Mouse (Mus musculus): ENCODE results near the gene Tmcc3. TPM values are rescaled to one million over a fixed set of nuclear protein-coding genes. Genes with fewer than 3 reads are reported as not detected.

The Tmcc3 gene
- polyA plus RNA-seq, 1 experiment from 2014 or later: 8.0 TPM

GRCm38 (mm10) chr10:94350896-94351661 lies 39.3 kb downstream of the Tmcc3 start:
- WGBS: 54% methylated on average over 11 of the region's 11 CpGs
- no peak for ATAC-seq (replicated peaks; ENCODE audit: insufficient number of reproducible peaks, insufficient read depth, low FRiP score, low read depth)
- H3K27ac ChIP-seq: no peak overlapping the region

GRCm38 (mm10) chr10:94352172-94352876 lies 40.6 kb downstream of the Tmcc3 start:
- Histone ChIP-seq H3K9ac (no peak overlapping the region), H3K4me1 (replicated peaks) (peaks cover 3% of the 10 kb centered on the region; the same call in 1 of the 2 replicates), H3K27me3 (no peaks in the 10 kb centered on the region), H3K36me3 (no peaks in the 10 kb centered on the region), H3K9me3 (replicated peaks) (no peaks in the 10 kb centered on the region), H3K4me2 (no peak overlapping the region), H3K4me3 (no peak overlapping the region), H3K27ac (no peak overlapping the region)
- no peak for ATAC-seq (replicated peaks; ENCODE audit: insufficient number of reproducible peaks, insufficient read depth, low FRiP score, low read depth)
- WGBS: 89% methylated on average over 7 of the region's 7 CpGs

More at GRCm38 (mm10) chr10:94350896-94351661, 39.3 kb downstream of the Tmcc3 start:
- no peak overlapping the region for H3K4me2 ChIP-seq
- no peaks in the 10 kb centered on the region for H3K36me3 ChIP-seq
- no peaks in the 10 kb centered on the region for H3K27me3 ChIP-seq
- no peak overlapping the region for H3K4me3 ChIP-seq
- H3K9ac ChIP-seq: no peak overlapping the region
- H3K4me1 ChIP-seq (replicated peaks): peaks cover 5% of the 10 kb centered on the region; the same call in 1 of the 2 replicates
- H3K9me3 ChIP-seq (replicated peaks): no peaks in the 10 kb centered on the region

- H3K36me3 ChIP-seq: no peaks in the 10 kb centered on the region
- H3K9me3 ChIP-seq (replicated peaks): no peaks in the 10 kb centered on the region
- WGBS: 67% methylated on average over 9 of the region's 9 CpGs
- H3K27ac ChIP-seq: no peak overlapping the region
- ATAC-seq (replicated peaks; ENCODE audit: insufficient number of reproducible peaks, insufficient read depth, low FRiP score, low read depth): no peak
- peaks cover 2% of the 10 kb centered on the region; the same call in 1 of the 2 replicates for H3K4me1 ChIP-seq (replicated peaks)
- H3K4me3 ChIP-seq: no peak overlapping the region
- H3K9ac ChIP-seq: no peak overlapping the region
- H3K27me3 ChIP-seq: no peaks in the 10 kb centered on the region
- no peak overlapping the region for H3K4me2 ChIP-seq
Measured at GRCm38 (mm10) chr10:94352877-94353853, 41.4 kb downstream of the Tmcc3 start.

GRCm38 (mm10) chr10:94354005-94354404 lies 42.3 kb downstream of the Tmcc3 start:
- ATAC-seq (replicated peaks; ENCODE audit: insufficient number of reproducible peaks, insufficient read depth, low FRiP score, low read depth): no peak
- Histone ChIP-seq H3K4me1 (replicated peaks) (peaks cover 2% of the 10 kb centered on the region; the same call in 1 of the 2 replicates), H3K9me3 (replicated peaks) (no peaks in the 10 kb centered on the region), H3K27ac (no peak overlapping the region), H3K9ac (no peak overlapping the region), H3K4me3 (no peak overlapping the region), H3K36me3 (no peaks in the 10 kb centered on the region), H3K27me3 (no peaks in the 10 kb centered on the region), H3K4me2 (no peak overlapping the region)
- 47% methylated on average over 4 of the region's 4 CpGs for WGBS

- H3K27me3 ChIP-seq: no peaks in the 10 kb centered on the region
- H3K36me3 ChIP-seq: no peaks in the 10 kb centered on the region
- H3K4me3 ChIP-seq: no peak overlapping the region
- no peak overlapping the region for H3K27ac ChIP-seq
- 78% methylated on average over 3 of the region's 3 CpGs for WGBS
- peaks cover 2% of the 10 kb centered on the region; the same call in 1 of the 2 replicates for H3K4me1 ChIP-seq (replicated peaks)
- H3K9me3 ChIP-seq (replicated peaks): no peaks in the 10 kb centered on the region
- ATAC-seq (replicated peaks; ENCODE audit: insufficient number of reproducible peaks, insufficient read depth, low FRiP score, low read depth): no peak
- H3K9ac ChIP-seq: no peak overlapping the region
- no peak overlapping the region for H3K4me2 ChIP-seq
Measured at GRCm38 (mm10) chr10:94354427-94354826, 42.7 kb downstream of the Tmcc3 start.

GRCm38 (mm10) chr10:94356504-94357169 lies 44.9 kb downstream of the Tmcc3 start:
- H3K27ac ChIP-seq: no peak overlapping the region
- no peak overlapping the region for H3K4me3 ChIP-seq
- 0 out of 2 replicates have a peak, but pooled peaks cover 2% of the 10 kb centered on the region for H3K4me1 ChIP-seq (replicated peaks)
- ATAC-seq (replicated peaks; ENCODE audit: insufficient number of reproducible peaks, insufficient read depth, low FRiP score, low read depth): no peak
- H3K4me2 ChIP-seq: no peak overlapping the region
- WGBS: 74% methylated on average over 13 of the region's 13 CpGs
- no peaks in the 10 kb centered on the region for H3K36me3 ChIP-seq
- H3K9me3 ChIP-seq (replicated peaks): 0 out of 2 replicates have a peak, but pooled peaks cover 2% of the 10 kb centered on the region
- no peak overlapping the region for H3K9ac ChIP-seq
- H3K27me3 ChIP-seq: no peaks in the 10 kb centered on the region

GRCm38 (mm10) chr10:94360664-94361063 lies 48.9 kb downstream of the Tmcc3 start:
- H3K36me3 ChIP-seq: no peaks in the 10 kb centered on the region
- no peak overlapping the region for H3K27ac ChIP-seq
- H3K9ac ChIP-seq: no peak overlapping the region
- no peaks in the 10 kb centered on the region for H3K27me3 ChIP-seq
- H3K4me1 ChIP-seq (replicated peaks): no peaks in the 10 kb centered on the region
- 53% methylated on average over 1 of the region's 1 CpGs for WGBS
- 0 out of 2 replicates have a peak, but pooled peaks cover 3% of the 10 kb centered on the region for H3K9me3 ChIP-seq (replicated peaks)
- no peak overlapping the region for H3K4me3 ChIP-seq
- ATAC-seq (replicated peaks; ENCODE audit: insufficient number of reproducible peaks, insufficient read depth, low FRiP score, low read depth): no peak
- H3K4me2 ChIP-seq: no peak overlapping the region

- WGBS: 52% methylated on average over 2 of the region's 2 CpGs
- H3K27ac ChIP-seq: no peak overlapping the region
- no peak overlapping the region for H3K4me2 ChIP-seq
- H3K9me3 ChIP-seq (replicated peaks): no peaks in the 10 kb centered on the region
- no peak overlapping the region for H3K4me3 ChIP-seq
- no peak for ATAC-seq (replicated peaks; ENCODE audit: insufficient number of reproducible peaks, insufficient read depth, low FRiP score, low read depth)
- H3K9ac ChIP-seq: no peak overlapping the region
- no peaks in the 10 kb centered on the region for H3K27me3 ChIP-seq
- H3K4me1 ChIP-seq (replicated peaks): no peaks in the 10 kb centered on the region
- H3K36me3 ChIP-seq: no peaks in the 10 kb centered on the region
Measured at GRCm38 (mm10) chr10:94371293-94371692, 59.5 kb downstream of the Tmcc3 start.

- Histone ChIP-seq H3K9me3 (replicated peaks) (no peaks in the 10 kb centered on the region), H3K4me2 (no peak overlapping the region), H3K4me3 (no peak overlapping the region), H3K27ac (no peak overlapping the region), H3K27me3 (no peaks in the 10 kb centered on the region), H3K36me3 (no peaks in the 10 kb centered on the region), H3K4me1 (replicated peaks) (0 out of 2 replicates have a peak, but pooled peaks cover 7% of the 10 kb centered on the region), H3K9ac (no peak overlapping the region)
- ATAC-seq (replicated peaks; ENCODE audit: insufficient number of reproducible peaks, insufficient read depth, low FRiP score, low read depth): no peak
- 30% methylated on average over 4 of the region's 4 CpGs for WGBS
Measured at GRCm38 (mm10) chr10:94376941-94377340, 65.2 kb downstream of the Tmcc3 start.

GRCm38 (mm10) chr10:94377844-94378243 lies 66.1 kb downstream of the Tmcc3 start:
- WGBS: 64% methylated on average over 10 of the region's 10 CpGs
- no peaks in the 10 kb centered on the region for H3K27me3 ChIP-seq
- H3K9ac ChIP-seq: no peak overlapping the region
- 0 out of 2 replicates have a peak, but pooled peaks cover 7% of the 10 kb centered on the region for H3K4me1 ChIP-seq (replicated peaks)
- H3K4me3 ChIP-seq: peak overlapping the region; percentile 33; the same call in 1 of the 2 replicates
- no peak overlapping the region; the same call in 1 of the 2 replicates for H3K27ac ChIP-seq
- no peaks in the 10 kb centered on the region for H3K36me3 ChIP-seq
- H3K4me2 ChIP-seq: peak overlapping the region; percentile 52
- H3K9me3 ChIP-seq (replicated peaks): no peaks in the 10 kb centered on the region
- ATAC-seq (replicated peaks; ENCODE audit: insufficient number of reproducible peaks, insufficient read depth, low FRiP score, low read depth): no peak; the same call in 1 of the 2 replicates
